Mouse (Mus musculus) gastrocnemius, postnatal 10 days (tissue): Measurements from ENCODE around the gene Atg16l2. TPM values are rescaled to one million over a fixed set of nuclear protein-coding genes. Genes with fewer than 3 reads are reported as not detected.

Experiments
- DNase-seq: peaks from one replicate; pipeline ENCODE4 v3.0.0; 2021; ENCODE audit warnings: mixed read lengths
- total RNA-seq, 2 experiments: library from RNA; stranded (reverse); gene quantifications; 2 replicates each; pipeline ENCODE4 v1.2.3; 2021

The Atg16l2 gene
- total RNA-seq, 2 experiments from 2014 or later, result 5.4 to 10.0 TPM

DNA sequence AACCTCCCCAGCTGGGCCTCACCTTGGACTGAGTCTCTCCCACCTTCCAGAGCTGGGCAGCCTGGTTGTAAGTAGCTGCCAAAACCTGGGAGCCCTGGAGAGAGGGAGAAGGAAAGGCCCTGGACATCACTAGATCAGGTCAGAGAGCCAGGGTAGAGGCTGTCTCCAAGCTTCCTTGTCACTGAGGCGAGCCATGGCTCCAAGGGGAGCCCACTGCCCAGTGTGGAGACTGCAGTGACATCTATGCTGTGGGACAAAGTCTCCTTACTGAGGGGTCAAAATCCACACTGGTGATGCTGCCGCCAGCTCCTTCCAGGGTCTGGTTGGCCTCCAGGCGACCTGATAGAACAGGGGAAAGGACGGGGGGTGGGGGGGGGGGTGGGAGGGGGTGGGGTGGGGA lies 10.0 kb downstream of the Atg16l2 start:
- no peak for DNase-seq

GRCm38 (mm10) chr7:101291641-101292040 lies 10.4 kb downstream of the Atg16l2 start:
- no peak for DNase-seq

DNA sequence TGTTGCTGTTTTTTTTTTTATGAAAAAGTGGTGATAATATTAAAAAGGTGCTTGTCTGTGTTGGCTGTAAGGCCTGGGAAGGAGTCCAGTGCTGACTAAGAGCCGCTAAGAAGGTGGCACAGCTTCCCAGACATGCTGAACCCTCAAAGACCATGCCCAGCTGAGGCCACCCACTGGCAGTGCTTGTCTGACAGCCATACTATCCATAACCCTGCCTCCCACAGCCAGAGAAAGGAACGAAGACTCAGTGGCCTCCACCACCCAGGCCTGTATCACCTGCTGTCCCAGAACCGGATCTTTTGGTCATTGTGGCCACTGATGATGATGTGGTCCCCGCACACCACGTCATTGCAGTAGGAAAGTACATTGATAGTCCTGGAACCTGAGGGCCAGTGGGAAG lies 10.8 kb downstream of the Atg16l2 start:
- no peak for DNase-seq

DNA sequence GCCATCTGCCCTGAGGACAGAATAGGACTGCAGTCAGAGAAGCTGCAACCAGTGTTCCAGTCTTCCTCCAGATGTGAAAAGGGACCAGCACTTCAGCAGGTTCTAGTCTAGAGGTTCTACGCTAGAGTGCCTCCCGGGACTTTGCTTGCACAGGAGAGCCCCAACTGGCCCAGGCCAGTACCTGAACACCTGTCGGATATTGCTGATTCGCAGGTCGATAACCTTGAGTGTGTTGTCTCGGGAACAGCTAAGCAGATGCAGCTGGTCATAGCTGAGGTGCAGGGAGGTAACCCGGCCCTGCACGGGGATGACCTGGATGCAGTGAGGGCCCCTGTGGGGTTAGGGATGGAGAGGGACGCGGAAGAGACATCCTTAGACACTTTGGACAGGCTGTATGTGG lies 11.7 kb downstream of the Atg16l2 start:
- DNase-seq, result no peak

- peak; percentile 65 for DNase-seq
Measured at GRCm38 (mm10) chr7:101288436-101288835, 13.6 kb downstream of the Atg16l2 start.

GRCm38 (mm10) chr7:101287820-101288219 lies 14.2 kb downstream of the Atg16l2 start:
- DNase-seq, result no peak

- no peak for DNase-seq
Measured at GRCm38 (mm10) chr7:101286891-101287290, 15.2 kb downstream of the Atg16l2 start.

DNA sequence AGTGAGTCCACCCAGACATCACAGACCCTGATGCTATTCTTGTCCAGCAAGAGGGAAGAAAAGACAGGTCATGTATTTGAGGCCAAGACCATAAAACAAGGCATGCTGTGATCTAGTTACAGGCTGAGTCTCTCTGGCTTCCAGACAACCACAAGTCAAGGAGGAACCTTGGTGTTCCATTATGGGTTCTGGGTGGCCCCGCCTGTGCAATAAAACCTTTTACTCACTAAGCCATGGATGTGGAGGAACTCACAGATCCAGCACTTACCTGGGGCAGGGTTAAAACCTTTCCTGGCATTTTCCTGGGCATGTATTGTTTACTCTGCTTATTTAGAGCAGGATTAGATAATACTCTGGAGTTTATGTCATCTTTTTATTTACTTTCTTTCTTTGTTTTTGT lies 17.5 kb downstream of the Atg16l2 start:
- DNase-seq, result no peak

- no peak for DNase-seq
Measured at GRCm38 (mm10) chr7:101282721-101283120, 19.3 kb downstream of the Atg16l2 start.

GRCm38 (mm10) chr7:101272466-101273160 lies 29.4 kb downstream of the Atg16l2 start:
- DNase-seq, result no peak

DNA sequence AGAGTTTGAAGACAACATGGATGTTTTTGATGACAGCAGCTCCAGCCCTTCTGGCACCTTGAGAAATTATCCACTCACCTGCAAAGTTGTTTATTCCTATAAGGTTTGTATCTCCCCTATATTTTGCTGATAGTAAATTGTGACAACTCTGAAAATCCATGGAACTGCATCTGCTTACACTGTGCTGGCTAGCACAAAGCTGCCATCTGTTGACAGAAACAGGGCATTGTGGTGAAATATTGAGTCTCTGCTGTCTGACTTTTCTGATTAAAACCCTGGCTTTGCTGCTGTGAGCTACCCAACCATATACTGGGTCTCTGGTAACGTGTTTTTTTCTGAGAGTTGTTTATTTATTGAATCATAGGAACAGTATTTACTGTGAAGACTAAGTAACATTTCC lies 30.4 kb downstream of the Atg16l2 start:
- DNase-seq, result no peak

GRCm38 (mm10) chr7:101267457-101268259 lies 34.4 kb downstream of the Atg16l2 start:
- no peak for DNase-seq

- no peak for DNase-seq
Measured at GRCm38 (mm10) chr7:101263511-101263910, 38.5 kb downstream of the Atg16l2 start.

DNA sequence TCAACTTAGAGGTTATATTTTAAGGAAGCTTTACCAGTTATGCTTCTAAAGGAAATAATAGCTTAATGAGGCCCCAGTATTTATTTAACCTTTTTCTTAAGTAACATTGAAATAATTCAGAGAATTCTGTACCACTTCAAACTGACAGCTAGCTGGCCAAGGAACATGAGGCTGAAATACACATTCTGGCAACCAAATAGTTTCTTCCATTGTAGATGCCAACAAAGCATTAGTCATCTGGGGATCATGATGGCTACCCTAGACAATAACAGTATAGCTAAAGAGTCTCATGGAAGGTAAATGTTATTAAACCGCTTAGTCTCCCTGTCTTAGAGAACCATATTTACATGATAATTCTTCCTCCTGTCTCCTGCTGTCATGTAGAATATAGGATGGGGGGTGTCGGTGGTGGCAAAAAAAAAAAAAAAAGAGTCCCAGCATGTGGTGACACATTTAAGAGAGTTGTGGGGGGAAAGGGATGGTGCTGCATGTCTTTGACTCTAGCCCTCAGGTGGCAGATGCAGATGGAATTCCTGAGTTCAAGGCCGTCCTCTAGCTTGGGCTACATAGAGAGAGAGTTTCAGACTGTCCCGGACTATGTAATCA lies 40.0 kb downstream of the Atg16l2 start:
- DNase-seq, result no peak

DNA sequence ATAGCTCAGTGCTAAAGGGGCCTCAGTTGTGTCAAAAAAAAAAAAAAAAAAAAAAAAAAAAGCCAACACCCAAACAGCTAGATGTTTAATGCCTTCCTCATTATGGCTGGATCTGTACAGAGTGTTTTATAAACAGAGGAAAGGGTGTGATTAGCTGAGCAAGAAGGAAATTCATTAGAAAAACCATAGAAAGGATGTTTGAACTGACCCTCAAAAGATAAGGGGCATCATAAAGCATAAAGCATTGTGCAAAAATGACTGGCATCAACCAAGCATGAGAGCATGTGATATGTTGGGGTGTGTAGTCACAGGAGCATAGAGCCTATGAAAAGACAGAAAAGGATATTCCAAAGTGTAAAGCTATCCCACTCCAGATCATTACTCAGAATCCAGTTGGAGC lies 43.6 kb downstream of the Atg16l2 start:
- DNase-seq, result no peak

DNA sequence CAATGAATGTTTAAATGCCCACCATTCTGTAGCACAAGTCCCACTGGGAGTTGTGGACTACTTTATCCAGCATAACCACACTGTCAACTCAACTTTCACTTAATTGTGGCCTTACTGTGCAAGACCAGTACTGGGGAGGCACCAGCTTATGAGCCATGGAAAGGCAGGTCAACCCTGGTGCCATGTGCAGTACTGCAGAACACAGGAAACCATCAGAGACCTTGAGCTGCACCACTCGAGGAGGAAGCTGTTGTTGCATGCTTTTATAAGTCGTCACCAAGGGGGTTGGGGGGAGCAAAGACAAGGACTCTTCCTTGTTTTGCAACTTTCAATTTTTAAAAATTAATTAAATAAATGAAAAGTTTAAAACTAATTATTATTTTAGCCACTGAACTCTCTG lies 49.0 kb downstream of the Atg16l2 start:
- no peak for DNase-seq

DNA sequence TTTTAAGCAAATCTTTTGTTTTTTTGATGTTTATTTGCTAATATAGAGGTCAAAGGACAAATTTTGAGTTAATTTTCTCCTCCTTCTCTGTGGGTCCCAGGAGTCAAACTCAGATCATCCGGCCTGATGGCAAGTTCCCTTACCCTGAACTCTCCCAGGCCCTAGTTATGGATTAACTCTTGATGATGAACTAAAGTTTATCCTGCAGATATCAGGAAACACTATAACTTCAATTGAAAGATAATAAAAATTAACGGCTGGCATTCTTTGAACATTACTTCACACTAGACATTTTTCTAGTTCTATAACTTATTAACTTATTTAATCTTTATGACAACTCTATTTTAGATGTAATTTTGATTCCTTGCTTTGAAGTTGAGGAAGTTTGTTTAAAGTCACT lies 52.9 kb downstream of the Atg16l2 start:
- no peak for DNase-seq

DNA sequence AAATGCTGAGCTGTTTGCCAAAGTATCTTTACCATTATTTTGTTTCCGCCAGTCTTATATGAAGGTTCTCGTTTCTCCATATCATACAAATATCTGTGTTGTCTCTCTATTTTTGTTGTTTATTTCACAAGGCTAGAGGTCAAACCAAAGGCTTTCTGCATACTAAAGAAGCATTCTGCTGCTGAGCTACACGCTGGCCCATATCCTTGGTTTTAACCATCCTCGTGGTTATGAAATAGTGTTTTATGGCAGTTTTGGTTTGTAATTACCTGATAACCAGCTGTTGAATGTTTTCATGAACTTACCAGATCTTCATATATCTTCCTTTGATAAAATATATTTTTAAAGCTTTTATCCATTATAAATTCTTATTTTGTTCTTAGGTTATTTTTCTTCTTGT lies 53.3 kb downstream of the Atg16l2 start:
- no peak for DNase-seq

GRCm38 (mm10) chr7:101236712-101237473 lies 65.2 kb downstream of the Atg16l2 start:
- no peak for DNase-seq

- DNase-seq, result no peak
Measured at GRCm38 (mm10) chr7:101232716-101233115, 69.3 kb downstream of the Atg16l2 start.

GRCm38 (mm10) chr7:101231458-101231857 lies 70.6 kb downstream of the Atg16l2 start:
- DNase-seq, result no peak

GRCm38 (mm10) chr7:101229336-101229735 lies 72.7 kb downstream of the Atg16l2 start:
- no peak for DNase-seq

- no peak for DNase-seq
Measured at GRCm38 (mm10) chr7:101223501-101223900, 78.5 kb downstream of the Atg16l2 start.
